1 mouse cellular context compared by ENCODE assay signal in the genomic region with DNA sequence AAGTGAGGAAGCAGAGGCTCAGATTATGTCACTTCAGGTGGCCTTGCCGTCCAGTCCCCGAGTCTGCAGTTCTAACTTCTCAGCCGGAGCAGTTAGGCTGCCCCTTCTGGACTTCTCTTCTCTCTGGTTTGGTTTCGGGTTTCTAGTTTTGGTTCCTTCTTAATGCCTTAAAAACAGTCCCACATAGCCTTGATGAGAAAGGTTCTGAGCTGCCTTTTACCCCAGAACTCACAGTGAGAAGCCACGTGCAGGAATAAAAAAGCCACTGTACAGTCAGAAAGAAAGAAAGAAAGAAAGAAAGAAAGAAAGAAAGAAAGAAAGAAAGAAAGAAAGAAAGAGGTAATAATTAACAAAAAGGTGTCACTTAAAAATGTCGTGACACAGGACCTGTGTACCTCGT.
TF ChIP-seq lines count a peak whose summit lies in the region.

No protein-coding gene starts in this region.

TF ChIP-seq in CH12.LX, 34 proteins besides CTCF, POLR2A, EP300 and RAD21 (continued from another document):
- TF ChIP-seq MAX (IDR thresholded peaks at IDR 0.05; ENCODE audit: low read length) (no peak; the same call in 1 of the 2 replicates), UBTF (IDR thresholded peaks at IDR 0.05; ENCODE audit: low read depth, low read length) (no peak), GABPA (IDR thresholded peaks at IDR 0.05; ENCODE audit: insufficient replicate concordance, low read depth, low read length) (no peak), KAT2A (IDR thresholded peaks at IDR 0.05; ENCODE audit: insufficient replicate concordance, low read length) (no peak), PAX5 (IDR thresholded peaks at IDR 0.05; ENCODE audit: low read length) (no peak), BHLHE40 (IDR thresholded peaks at IDR 0.05; ENCODE audit: low read depth, low read length) (peak; percentile 87), RCOR1 (conservative IDR thresholded peaks at IDR 0.05; ENCODE audit: low read depth, low read length) (no peak), USF1 (IDR thresholded peaks at IDR 0.05; ENCODE audit: low read depth, low read length) (no peak), ZC3H11A (IDR thresholded peaks at IDR 0.05; ENCODE audit: low read depth, low read length) (no peak), IRF4 (IDR thresholded peaks at IDR 0.05; ENCODE audit: low read depth, low read length) (peak; percentile 72), POLR2AphosphoS2 (IDR thresholded peaks at IDR 0.05; ENCODE audit: low read depth, low read length) (no peak), CHD2 (IDR thresholded peaks at IDR 0.05; ENCODE audit: low read length) (no peak), ELF1 (IDR thresholded peaks at IDR 0.05; ENCODE audit: low read depth, low read length) (no peak), SMC3 (IDR thresholded peaks at IDR 0.05; ENCODE audit: low read depth, low read length) (no peak), CHD1 (IDR thresholded peaks at IDR 0.05; ENCODE audit: low read depth, low read length) (no peak), MAZ (IDR thresholded peaks at IDR 0.05; ENCODE audit: low read depth, low read length) (no peak), ZNF384 (IDR thresholded peaks at IDR 0.05; ENCODE audit: low read depth, low read length) (no peak; the same call in 1 of the 2 replicates), TCF12 (IDR thresholded peaks at IDR 0.05; ENCODE audit: low read depth, low read length) (peak; percentile 43; the same call in 1 of the 2 replicates)
